Mouse (Mus musculus) adrenal gland, postnatal 10 days (tissue): Measurements from ENCODE around the gene Ubr2. TPM values are rescaled to one million over a fixed set of nuclear protein-coding genes. Genes with fewer than 3 reads are reported as not detected.
A peak's percentile ranks its signal among the peaks of the same experiment; 100 is the strongest.

ENCODE experiments used
- DNase-seq: peaks from one replicate; pipeline ENCODE4 v3.0.0; 2021; ENCODE audit warnings: mixed read lengths
- total RNA-seq, 2 experiments: library from RNA; stranded (reverse); gene quantifications; 2 replicates each; pipeline ENCODE4 v1.2.3; 2021

The Ubr2 gene
- total RNA-seq, 2 experiments from 2014 or later: 55.9 to 63.7 TPM

DNA sequence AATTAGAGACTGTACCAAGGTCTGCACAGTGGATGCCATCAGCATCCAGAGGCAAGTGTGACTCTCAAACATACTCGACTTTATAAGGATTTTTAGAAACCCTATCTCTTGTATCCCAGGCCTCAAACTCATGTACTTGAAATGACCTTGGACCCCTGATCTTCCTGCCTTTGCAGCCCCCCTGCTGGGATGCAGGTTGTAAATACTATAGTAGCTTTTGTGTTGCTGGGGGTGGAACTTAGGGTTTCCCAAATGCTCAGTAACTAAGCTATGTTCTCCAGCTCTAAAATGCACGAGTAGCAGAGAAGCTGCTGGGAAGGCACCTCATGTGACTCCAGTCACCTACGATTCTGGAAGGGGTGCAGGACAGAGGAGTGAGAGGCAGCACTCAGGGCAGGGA lies 83.4 kb downstream of the Ubr2 start:
- DNase-seq: no peak

DNA sequence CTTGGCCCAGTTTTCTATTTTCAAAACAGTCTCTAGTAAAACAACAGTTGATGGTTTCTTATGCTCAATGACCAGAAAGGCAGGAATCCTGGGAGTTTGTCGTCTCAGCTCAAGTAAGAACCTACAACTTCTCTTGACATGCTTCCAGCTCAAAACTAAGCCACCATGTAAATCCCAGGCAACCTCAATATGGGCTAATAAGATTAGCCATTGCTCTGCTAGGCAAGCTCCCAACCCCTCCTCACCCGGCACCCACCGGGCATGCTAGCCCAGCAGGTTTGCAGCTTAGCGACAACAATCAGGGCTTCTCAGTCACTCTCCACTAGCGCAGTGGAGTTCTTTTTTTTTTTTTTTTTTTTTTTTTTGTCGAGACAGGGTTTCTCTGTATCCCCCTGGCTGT lies 84.2 kb downstream of the Ubr2 start:
- DNase-seq: no peak

DNA sequence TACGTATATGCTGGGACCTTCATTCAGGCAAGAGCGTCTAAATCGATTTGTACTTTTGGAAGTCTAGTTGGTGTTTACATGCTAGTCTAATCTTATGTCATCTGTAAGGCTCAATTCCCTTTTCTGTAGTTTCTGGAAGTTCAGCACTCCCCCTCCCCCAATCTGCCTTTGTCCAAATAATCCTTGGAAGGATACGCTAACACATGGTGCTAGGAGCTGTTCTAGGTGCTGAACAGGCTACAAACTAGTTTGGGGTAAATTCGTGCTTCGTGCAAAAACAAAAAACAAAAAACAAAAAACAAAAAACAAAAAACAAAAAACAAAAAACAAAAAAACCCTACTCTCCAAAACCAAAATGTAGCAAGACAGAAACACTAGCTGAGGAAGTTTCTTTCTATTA lies 89.5 kb downstream of the Ubr2 start:
- DNase-seq: no peak

DNA sequence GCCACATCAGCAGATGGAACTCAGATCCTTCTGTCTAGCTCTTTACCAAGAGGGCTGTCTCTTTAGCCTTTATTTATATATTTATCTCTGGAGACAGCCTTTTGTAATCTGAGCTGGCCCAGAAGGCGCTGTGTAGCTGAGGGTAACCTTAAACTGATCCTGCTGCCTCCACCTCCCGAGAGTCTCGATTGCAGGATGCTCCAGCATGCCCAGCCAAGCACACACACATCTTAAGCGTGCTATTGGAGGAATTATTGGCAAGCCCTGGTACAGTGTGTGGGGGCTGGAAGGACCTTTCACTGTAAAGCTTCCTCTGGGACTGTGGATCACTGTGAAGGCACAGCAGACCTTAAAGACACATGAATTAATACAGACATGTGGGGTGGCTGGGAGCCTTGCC lies 91.4 kb downstream of the Ubr2 start:
- DNase-seq: no peak

DNA sequence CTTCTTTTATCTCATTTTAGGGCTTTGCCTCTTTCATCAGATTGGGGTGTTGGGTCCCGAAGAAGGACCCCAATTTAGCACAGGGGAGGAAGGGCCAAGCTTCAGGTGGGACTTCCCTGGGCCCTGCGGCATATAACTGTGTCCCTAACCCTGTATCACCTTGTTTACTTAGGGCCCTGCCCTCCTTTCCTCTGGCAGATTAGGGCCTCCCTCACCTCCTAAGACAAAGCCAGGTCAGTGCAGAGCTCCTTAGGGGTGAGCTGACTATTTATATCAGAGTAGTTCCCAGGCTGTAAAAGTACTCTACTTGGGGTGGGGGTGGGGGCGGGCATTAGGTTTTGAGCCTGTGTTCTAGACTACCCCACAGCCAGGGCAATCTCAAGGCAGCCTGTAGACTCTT lies 95.2 kb downstream of the Ubr2 start:
- no peak for DNase-seq

DNA sequence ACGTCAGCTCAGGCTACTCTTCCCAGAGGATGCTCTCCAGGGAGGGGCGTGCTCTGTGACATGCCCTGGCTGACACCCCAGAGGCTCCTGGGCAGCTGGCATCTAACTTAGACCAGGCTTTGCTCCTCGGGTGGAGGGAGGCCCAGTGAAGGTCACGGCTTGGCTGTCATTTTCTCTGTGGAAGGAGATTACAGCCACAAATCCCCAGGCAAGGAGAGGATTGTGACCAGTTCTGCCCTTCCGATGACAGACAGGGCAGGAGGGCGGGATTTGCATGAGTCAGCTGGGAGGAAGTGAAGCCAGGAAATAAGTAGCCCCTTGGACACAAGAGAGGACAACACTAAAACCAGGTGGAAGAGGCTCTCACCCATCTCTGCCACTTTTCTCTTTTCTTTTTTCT lies 98.0 kb downstream of the Ubr2 start:
- DNase-seq: peak; percentile 53

DNA sequence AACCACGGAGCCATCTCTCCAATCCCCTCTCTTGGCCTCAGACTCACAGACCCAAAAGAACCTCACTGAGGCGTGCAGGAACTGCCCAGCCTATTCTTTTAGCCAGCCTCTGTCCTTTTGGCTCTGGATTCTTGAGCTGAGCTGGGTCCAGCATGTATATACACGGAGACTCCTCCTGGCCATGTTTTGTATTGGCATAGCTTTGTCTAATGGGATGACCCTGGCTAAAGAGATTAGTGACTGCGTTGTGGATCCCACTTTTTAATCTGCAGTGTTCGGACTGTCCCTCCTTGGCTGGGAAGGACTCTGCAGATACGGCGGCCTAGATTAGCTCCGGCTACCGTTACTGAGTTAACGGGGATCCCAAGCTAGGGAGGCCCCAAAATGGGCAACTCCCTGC lies 100.2 kb downstream of the Ubr2 start, which contains the start of gene Prph2:
Gene Prph2, plus strand, starts transcription at position 274 of the 400 bp plus-strand sequence.
- DNase-seq: no peak

DNA sequence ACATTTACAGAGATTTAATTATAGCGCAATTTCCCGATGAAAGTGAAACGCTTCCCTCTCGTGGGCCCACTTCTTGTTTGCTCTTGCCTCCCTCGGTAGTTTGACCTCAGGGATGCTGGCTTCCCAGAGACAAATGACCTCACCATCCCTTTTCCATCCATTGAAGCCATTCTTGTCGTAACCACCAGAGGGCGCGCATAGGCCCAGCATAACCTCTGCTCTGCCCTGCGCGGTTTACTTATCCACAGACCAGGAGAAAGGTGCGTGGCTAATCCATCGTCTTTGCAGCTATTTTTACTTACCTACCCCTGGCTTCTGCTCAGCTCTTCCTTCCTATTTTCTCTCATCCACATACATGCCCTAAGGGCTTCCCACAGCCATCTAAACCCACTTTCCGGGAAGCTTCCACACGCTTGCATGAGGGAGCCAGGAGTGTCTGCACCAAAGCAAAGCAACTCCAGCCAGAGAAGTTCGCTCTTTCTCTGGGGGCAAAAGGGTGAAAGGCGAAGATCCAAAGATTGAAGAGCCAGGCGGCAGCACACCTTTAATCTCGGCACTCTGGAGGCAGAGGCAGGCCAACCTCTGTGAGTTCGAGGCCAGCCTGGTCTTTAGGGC lies 106.4 kb downstream of the Ubr2 start:
- peak; percentile 87 for DNase-seq

DNA sequence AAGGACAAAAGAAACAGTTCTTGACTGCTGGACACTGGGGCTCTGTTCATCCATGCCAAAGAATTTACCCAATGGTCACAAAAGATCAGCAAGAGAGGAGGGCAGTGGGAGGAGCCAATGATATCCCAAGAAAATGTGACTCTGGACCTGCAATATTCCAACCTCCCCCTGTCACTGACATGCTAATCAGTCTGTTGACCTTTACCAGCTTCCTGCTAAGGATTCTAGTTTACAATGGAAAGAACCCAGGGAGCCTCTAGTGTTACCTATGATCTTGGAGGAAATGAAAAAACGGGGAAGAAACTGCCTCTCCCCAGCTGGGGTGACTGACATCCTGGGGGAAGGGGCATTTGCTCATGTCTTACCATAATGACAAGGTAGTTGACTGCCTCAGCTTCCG lies 109.4 kb downstream of the Ubr2 start:
- no peak for DNase-seq

DNA sequence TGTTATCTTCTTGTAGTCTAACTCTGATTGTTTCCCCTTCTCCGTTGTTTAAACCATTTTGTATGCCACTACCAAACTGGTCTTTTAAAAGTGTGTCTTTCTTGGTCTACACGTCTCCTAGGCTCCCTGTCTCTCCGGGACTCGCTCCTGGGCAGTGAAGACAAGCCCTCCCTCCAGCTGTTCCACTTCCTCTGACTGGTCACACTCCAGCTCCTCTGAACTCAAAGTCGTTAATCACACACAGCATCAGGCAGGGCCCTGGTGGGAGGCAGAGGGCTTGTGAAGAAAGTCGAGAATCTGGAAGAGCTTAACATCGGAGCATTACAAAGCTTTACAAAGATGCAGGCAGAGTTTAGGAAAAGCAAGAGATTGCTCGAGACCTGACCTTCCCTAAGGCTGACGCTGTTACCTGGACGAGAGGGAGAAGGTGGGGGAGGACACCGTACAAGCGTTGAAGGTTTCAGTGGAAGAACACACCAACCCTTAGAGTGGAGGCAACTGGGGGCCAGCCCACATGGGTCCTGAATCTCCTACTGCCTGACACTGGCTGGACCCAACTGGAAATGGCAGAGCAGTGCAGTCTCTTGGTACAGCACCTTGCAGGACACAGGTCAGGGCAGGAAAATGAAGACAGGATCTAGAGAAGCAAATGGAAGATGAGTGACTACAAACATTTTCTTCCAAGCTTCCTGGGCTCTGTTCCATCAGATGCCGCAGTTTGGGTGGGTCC lies 113.0 kb downstream of the Ubr2 start:
- DNase-seq: no peak

DNA sequence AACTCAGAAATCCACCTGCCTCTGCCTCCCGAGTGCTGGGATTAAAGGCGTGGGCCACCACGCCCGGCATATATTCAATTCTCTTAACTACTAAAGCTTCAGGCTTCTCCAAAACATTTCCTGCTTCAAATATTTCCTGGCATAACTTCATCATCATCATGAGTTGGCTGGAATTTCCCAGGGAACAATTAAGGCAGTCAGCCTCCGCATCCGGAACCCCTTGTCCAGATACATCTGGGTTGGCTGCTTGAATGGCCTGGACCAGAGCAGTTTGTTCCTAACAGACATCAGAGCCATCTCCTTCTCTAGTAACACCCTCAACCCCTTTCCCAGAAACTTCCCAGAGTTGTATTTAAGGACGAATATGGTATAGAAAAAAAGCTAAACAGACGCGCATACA lies 114.9 kb downstream of the Ubr2 start:
- DNase-seq: no peak

DNA sequence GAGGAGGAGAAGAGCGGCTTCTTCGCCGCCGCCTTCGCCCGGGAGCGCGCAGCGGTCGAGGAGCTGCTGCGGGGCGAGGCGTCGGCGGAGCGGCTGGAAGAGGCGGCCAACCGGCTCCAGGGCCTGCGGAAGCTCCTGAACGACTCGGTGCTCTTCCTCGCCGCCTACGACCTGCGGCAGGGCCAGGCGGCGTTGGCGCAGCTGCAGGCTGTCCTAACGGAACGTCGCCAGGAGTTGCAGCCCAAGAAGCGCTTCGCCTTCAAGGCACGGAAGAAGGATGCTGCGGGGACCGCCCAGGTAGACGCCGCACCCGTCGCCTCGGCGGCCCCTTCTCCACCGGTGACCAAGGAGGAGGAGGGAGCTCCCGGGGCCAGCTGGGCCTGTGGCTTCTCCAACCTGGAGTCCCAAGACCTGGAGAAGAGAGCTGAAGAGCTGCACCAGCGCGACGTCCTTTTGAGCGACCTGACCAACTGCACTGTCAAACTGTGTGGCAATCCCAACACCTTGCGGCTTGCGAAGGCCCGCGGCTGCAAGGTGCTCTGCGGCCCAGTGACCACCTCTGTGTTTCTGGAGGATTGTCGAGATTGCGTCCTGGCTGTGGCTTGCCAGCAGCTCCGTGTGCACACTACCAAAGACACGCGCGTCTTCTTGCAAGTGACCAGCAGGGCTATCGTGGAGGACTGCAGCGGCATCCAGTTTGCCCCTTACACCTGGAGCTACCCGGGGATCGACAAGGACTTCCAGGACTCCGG lies 119.3 kb downstream of the Ubr2 start:
- peak; percentile 48 for DNase-seq

DNA sequence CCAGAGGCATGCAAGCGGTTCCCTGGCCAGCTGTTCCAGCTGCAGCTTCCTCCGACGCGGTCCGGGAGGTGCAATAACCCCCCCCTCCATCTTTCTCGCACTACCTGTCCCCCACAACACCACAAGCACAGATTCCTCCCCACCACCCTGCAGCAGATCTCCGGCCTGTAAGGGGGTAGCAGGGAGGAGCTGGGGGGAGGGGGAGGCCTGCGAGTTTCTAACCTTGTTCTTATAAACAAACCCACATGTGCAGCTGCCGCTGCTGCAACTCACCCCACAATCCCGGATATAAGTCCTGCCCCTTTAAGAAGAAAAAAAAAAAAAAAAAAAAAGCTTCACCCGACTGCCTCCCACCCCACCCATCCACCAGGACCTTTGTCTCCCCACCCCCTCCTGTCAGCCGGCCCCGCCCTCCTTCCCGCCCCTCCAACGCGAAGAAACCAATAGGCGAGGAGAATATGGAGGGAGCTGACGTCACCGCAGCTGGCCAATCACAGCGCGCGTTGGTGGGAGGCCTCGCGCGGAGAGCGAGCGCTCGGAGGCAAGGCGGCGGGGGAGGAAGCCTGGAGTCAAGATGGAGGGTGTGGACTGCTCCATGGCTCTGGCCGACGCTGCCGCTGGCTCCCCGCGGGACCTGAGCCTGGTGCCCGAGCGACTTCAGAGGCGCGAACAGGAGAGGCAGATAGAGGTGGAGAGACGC lies 120.1 kb downstream of the Ubr2 start, which contains the start of gene Tbcc:
Gene Tbcc, plus strand, starts transcription at position 569 of the 700 bp plus-strand sequence.
- DNase-seq: peak; percentile 98

DNA sequence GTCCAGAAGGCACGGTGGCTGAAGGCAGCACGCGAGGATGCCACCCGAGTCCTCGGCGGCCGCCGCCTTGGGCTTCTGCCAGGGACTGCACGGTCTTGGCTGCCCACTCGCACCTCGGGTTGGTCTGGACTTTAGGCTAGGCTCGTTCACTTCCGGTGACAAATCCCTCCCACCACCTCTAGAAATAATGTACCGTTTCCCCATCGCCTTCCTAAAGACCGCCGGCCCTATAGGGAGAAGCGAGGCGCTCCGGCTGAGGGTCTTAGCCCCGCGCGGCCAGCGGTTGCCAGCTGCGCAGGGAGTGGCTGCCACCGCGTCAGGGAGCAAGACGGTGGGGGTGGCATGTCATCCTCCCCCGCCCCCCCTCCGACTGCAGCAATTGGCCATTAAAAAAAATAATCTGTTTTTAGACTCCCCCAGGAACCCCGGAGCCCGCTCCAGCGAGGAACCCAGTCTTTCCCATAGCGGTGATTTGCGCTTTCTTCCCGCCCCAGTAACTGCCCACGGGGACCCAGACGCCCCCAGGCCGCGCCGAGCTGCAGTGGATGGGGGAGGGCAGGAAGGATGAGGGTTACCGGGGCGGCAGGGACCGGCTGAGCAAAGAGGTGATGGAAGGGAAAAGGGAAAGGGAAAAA lies 120.8 kb downstream of the Ubr2 start:
- peak; percentile 90 for DNase-seq

DNA sequence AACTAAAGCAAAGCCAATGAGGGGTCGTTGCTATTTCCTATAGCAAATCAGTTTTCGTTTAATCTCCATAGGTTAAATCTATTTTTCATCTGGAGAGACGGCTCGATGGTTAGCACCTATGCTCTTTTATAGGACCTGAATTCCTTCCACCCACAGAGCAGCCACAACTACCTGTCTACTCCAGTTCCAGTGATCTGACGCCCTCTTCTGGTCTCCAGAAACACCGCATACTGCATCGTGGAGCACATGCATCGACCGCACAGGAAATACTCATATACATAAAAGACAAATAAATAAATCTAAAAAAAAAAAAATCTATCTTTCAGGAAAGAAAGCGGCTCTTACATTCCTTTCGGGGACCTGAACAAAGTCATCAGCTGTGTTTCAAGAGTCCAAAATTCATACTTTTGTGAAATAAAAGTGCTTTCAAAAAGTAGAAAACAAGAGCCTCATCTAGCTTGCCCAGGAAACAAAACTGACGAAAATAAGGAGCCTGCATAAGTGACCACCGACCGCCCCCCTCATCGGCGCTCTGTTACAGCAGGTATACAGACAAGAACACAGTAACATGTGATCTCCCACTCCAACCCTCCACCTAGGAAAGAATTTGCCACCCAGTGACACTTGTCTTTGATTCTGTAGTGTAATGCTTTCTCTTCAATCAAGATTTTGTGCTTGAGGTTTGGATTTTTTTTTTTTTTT lies 121.7 kb downstream of the Ubr2 start:
- DNase-seq: peak; percentile 60

DNA sequence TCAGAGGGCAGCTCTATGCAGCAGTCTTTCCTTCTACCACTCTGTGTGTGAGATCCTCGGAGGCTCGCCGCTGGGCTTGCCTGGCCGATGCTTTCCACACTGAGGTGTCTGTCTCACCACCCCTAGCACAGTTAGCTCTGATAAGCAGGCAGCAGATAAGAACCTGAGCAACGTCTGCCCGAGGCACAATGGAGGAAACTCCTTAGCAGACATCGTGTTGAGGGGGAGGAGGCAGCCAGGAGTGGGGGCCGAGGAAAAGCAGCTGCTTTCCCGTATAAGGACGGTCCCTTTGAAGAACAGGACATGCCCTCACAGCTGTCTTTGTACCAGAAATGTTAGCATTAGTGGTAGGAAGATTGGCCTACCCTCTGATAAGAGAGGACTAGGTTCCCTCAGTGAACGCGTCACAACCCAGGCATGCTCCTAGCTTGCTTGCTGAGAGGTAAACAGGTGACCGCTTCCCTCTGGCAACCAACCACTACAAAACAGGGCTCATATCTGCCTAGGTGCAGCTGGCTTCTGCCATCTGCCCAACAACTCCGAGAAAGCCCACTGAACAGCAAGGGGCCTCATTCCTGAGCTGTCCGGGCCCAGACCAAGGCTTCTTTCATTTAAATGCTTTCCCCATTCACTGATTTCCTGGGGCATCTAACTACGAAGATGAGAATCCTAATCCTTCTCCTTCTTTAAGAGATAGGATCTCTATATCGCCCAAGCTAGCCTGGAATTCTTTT lies 124.3 kb downstream of the Ubr2 start:
- DNase-seq: no peak

DNA sequence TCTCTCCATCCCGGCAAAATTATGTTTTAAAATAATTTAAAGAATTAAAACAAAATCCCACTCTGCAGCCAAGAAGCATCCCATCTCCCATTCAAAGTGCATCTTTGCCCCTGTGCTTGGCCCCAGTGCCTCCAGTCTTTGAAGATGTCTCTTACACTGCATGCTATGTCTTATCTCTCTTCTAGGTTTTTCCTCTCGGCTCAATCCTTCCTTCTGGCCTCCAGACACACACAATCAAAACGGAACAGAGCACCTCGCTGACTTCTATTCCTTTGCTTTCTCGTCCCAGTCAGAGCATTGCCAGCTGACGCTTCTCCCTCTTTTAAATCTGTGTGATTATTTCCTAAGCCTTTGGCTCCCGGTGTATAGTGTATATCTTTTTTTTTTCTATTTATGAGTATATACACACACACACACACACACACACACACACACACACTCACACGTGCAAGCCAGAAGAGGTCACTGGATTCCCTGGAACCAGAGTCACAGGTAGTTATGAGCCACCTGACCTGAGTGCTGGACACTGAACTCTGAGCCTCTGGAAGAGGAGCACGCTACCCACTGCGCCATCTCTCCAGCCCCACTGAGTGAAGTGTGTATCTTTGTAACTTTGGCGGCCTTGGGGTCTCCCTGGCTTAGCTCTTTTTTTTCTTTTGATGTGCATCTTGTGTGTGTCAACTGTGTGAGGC lies 125.0 kb downstream of the Ubr2 start:
- no peak for DNase-seq

DNA sequence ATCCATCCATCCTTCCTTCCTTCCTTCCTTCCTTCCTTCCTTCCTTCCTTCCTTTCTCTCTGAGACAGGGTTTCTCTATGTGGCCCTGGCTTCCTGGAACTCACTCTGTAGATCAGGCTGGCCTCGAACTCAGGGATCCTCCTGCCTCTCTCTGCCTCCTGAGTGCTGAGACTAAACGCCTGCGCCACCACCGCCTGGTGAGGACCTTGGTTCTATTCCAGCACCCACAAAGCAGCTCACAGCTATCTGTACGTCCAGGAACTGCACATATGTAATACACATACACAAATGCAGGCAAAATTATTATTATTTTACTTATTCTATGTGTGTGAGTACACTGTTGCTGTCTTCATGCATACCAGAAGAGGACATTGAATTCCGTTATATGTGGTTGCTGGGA lies 125.6 kb downstream of the Ubr2 start:
- DNase-seq: no peak

DNA sequence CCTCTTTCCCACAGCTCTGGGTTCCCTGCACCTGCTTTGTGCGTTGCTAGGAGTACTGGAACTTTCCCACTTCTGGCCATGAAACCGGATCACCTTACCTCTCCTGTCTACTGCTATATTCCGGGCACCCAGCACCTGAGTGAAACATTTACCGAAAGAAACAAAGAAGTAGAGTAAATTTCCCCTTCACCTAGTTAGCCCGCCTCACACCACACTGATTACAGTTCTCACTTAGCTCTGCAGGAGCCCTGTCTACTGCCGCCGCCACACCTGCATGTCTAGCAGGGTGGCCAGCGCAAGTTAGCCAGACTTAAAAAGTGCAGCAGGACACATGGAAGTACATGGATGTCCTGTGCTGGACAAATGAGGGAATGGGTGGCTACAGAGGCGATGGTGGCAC lies 127.2 kb downstream of the Ubr2 start:
- no peak for DNase-seq

DNA sequence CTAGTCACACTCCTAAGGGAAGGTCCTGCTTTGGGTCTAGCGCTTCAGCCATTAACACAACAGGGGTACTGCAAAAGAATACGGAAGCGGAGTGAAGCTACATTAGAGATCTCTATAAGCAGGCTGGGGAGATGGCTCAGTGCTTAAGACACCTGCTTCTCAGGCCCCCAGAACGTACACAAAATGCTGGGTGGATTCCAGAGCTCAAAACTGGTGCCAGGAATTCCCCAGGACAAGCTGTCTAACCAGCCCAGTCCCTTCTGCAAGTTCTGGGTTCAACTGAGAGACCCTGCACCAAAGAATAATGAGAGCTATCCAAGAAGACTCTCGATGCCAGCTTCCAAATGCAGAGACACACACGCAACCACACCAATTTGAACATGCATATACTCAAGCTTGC lies 128.6 kb downstream of the Ubr2 start:
- DNase-seq: no peak
